Comparison of ENCODE assay signal across 10 mouse cellular contexts in genomic region chr4:98511296-98511695, GRCm38 (mm10).
DNase-seq lines count a peak whose midpoint lies in the region; ATAC-seq lines count a peak whose summit lies in the region.
"Had no signal": no experiment of that assay in that cellular context is flagged by ENCODE, and none has a peak within 500 bp of the region (broad histone marks: within the 10 kb centered on the region; RNA-seq: fewer than 3 reads in every experiment).

No protein-coding gene starts in this region.

- no peak for DNase-seq in hindbrain, embryonic 11.5 days (ENCODE audit: low spot score)
- DNase-seq in adrenal gland, postnatal 25 days = peak; percentile 38
- peak; percentile 57 to 66 for DNase-seq in kidney, postnatal 4 days
- DNase-seq in testis, postnatal 14 days (ENCODE audit: low spot score) = peak; percentile 36
- no peak for DNase-seq in thymus, adult 18-20 months

- ATAC-seq in hindbrain, embryonic 13.5 days (ENCODE audit: low FRiP score) = 0 out of 2 replicates have a peak, but pooled peaks have one; percentile 46
- no peak for ATAC-seq in hindbrain, embryonic 11.5 days (ENCODE audit: low FRiP score)
- ATAC-seq in heart, embryonic 11.5 days (replicated peaks; ENCODE audit: insufficient number of reproducible peaks, low FRiP score, low TSS enrichment) = no peak
- ATAC-seq in activated CD4-positive, CD25-positive, alpha-beta regulatory T cell, adult 4 months = no peak

- H3K36me3 ChIP-seq in hindbrain, embryonic 13.5 days = peaks cover 2% of the 10 kb centered on the region; the same call in 1 of the 2 replicates
- no peaks in the 10 kb centered on the region for H3K36me3 ChIP-seq in hindbrain, embryonic 11.5 days (ENCODE audit: control insufficient read depth, insufficient read depth, low read length)
- H3K36me3 ChIP-seq in heart, embryonic 11.5 days (ENCODE audit: control insufficient read depth, insufficient read depth, low read length) = no peaks in the 10 kb centered on the region
- H3K36me3 ChIP-seq: G1E had no signal

- peaks cover 8% of the 10 kb centered on the region; the same call in 1 of the 2 replicates for H3K4me1 ChIP-seq in hindbrain, embryonic 13.5 days (replicated peaks)
- no peaks in the 10 kb centered on the region for H3K4me1 ChIP-seq in hindbrain, embryonic 11.5 days (replicated peaks; ENCODE audit: control insufficient read depth, insufficient read depth, low read length)
- H3K4me1 ChIP-seq in heart, embryonic 11.5 days (ENCODE audit: control insufficient read depth, insufficient read depth, low read length) = peaks cover 7% of the 10 kb centered on the region

- H3K9me3 ChIP-seq in hindbrain, embryonic 13.5 days = no peaks in the 10 kb centered on the region
- no peaks in the 10 kb centered on the region for H3K9me3 ChIP-seq in hindbrain, embryonic 11.5 days (ENCODE audit: control insufficient read depth, low read length)
- no peaks in the 10 kb centered on the region for H3K9me3 ChIP-seq in heart, embryonic 11.5 days (replicated peaks; ENCODE audit: control insufficient read depth, low read length)

- H3K27me3 ChIP-seq in hindbrain, embryonic 13.5 days = no peaks in the 10 kb centered on the region
- no peaks in the 10 kb centered on the region for H3K27me3 ChIP-seq in hindbrain, embryonic 11.5 days (ENCODE audit: control insufficient read depth, insufficient read depth, low read length)
- no peaks in the 10 kb centered on the region for H3K27me3 ChIP-seq in heart, embryonic 11.5 days (ENCODE audit: control insufficient read depth, insufficient read depth, low read length)

- WGBS in hindbrain, embryonic 13.5 days = 62% methylated on average over 2 of the region's 2 CpGs
- WGBS in hindbrain, embryonic 11.5 days = 84% methylated on average over 2 of the region's 2 CpGs
- 60% methylated on average over 2 of the region's 2 CpGs for WGBS in heart, embryonic 11.5 days (ENCODE audit: insufficient replicate concordance)

- no peak overlapping the region for H3K27ac ChIP-seq in hindbrain, embryonic 13.5 days
- H3K27ac ChIP-seq in hindbrain, embryonic 11.5 days (ENCODE audit: low read depth, low read length) = no peak overlapping the region
- H3K27ac ChIP-seq in heart, embryonic 11.5 days (ENCODE audit: low read depth, low read length) = 0 out of 2 replicates have a peak overlapping the region, but pooled peaks have one; percentile 17

- no peak overlapping the region for H3K4me3 ChIP-seq in hindbrain, embryonic 13.5 days
- no peak overlapping the region for H3K4me3 ChIP-seq in hindbrain, embryonic 11.5 days (ENCODE audit: low read depth, low read length)
- no peak overlapping the region for H3K4me3 ChIP-seq in heart, embryonic 11.5 days (ENCODE audit: low read depth, low read length)
- H3K4me3 ChIP-seq: erythroblast, embryonic 14.5 days had no signal

- H3K9ac ChIP-seq in hindbrain, embryonic 13.5 days = no peak overlapping the region
- H3K9ac ChIP-seq in hindbrain, embryonic 11.5 days (ENCODE audit: low read depth, low read length) = no peak overlapping the region
- H3K9ac ChIP-seq in heart, embryonic 11.5 days (ENCODE audit: low read depth, low read length) = no peak overlapping the region

- no peak overlapping the region for H3K4me2 ChIP-seq in hindbrain, embryonic 13.5 days
- H3K4me2 ChIP-seq in hindbrain, embryonic 11.5 days (replicated peaks; ENCODE audit: low read depth, low read length) = no peak overlapping the region
- no peak overlapping the region for H3K4me2 ChIP-seq in heart, embryonic 11.5 days

Comparison
In these comparisons a context has a peak if more than half of its experiments do, and no peak if none do; other contexts are left out.
1. DNase-seq: peak in adrenal gland, postnatal 25 days (single experiment), kidney, postnatal 4 days (2 of 2) and testis, postnatal 14 days (single experiment); none in hindbrain, embryonic 11.5 days (single experiment) and thymus, adult 18-20 months (0 of 2).